Mouse (Mus musculus): ENCODE measurements around the gene Faah. TPM values are rescaled to one million over a fixed set of nuclear protein-coding genes. Genes with fewer than 3 reads are reported as not detected.

Gene Faah
- 7.0 and 8.5 TPM in 2 replicates for polyA plus RNA-seq (2015; fragmentation: Nextera tagmentation; extraction: Ambion mirVana)

GRCm38 (mm10) chr4:116017902-116018746, at the start of gene Faah:
Faah (minus strand) TSS chr4:116017926.
- no peaks in the 10 kb centered on the region for H3K9me3 ChIP-seq (replicated peaks)
- H3K27me3 ChIP-seq = peaks cover 63% of the 10 kb centered on the region
- peaks cover 13% of the 10 kb centered on the region; the same call in 1 of the 2 replicates for H3K4me1 ChIP-seq
- 6% methylated on average over 18 of the region's 18 CpGs for WGBS
- peak within 1 kb of the TSS; percentile 37 for H3K9ac ChIP-seq
- H3K27ac ChIP-seq (replicated peaks) = no peak within 1 kb of the TSS
- H3K36me3 ChIP-seq = no peaks in the 10 kb centered on the region
- peak; percentile 39; the same call in 1 of the 2 replicates for ATAC-seq (ENCODE audit: insufficient number of reproducible peaks, low FRiP score, low TSS enrichment, low read depth)
- peak within 1 kb of the TSS; percentile 62 for H3K4me3 ChIP-seq (replicated peaks)
- H3K4me2 ChIP-seq (replicated peaks) = peak within 1 kb of the TSS; percentile 100

DNA sequence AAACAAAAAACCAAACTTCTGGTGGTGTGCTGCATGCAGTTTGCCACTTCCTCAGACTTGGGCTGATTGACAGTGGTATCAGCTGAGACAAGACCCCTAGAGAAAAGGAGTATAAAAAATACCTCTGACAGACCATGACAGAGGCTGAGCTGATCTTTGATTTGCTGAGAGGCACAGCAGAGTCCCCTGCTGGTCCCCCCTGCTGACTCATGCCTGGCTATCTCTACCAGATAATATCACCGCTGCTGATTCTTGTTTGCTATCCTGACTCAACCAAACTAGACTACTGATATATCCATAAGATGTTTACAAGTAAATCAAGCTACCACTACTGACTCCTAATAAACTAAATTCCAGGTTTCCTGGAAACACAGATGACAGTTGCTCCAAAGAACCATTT, 46.1 kb upstream of the Faah start:
- H3K9me3 ChIP-seq (replicated peaks) = no peaks in the 10 kb centered on the region
- ATAC-seq (ENCODE audit: insufficient number of reproducible peaks, low FRiP score, low TSS enrichment, low read depth) = no peak
- no peaks in the 10 kb centered on the region for H3K4me1 ChIP-seq
- WGBS = 50% methylated on average over 1 of the region's 1 CpGs
- H3K27ac ChIP-seq (replicated peaks) = no peak overlapping the region
- no peak overlapping the region for H3K4me3 ChIP-seq (replicated peaks)
- H3K4me2 ChIP-seq (replicated peaks) = no peak overlapping the region
- peaks cover 26% of the 10 kb centered on the region for H3K36me3 ChIP-seq
- H3K27me3 ChIP-seq = no peaks in the 10 kb centered on the region
- H3K9ac ChIP-seq = no peak overlapping the region

- no peak overlapping the region for H3K4me3 ChIP-seq (replicated peaks)
- no peak for ATAC-seq (ENCODE audit: insufficient number of reproducible peaks, low FRiP score, low TSS enrichment, low read depth)
- H3K36me3 ChIP-seq = no peaks in the 10 kb centered on the region
- 0 out of 2 replicates have a peak, but pooled peaks cover 4% of the 10 kb centered on the region for H3K4me1 ChIP-seq
- WGBS = 76% methylated on average over 5 of the region's 5 CpGs
- H3K9me3 ChIP-seq (replicated peaks) = no peaks in the 10 kb centered on the region
- H3K27me3 ChIP-seq = no peaks in the 10 kb centered on the region
- no peak overlapping the region for H3K9ac ChIP-seq
- no peak overlapping the region for H3K27ac ChIP-seq (replicated peaks)
- no peak overlapping the region for H3K4me2 ChIP-seq (replicated peaks)
Measured at GRCm38 (mm10) chr4:116059012-116059726, 41.4 kb upstream of the Faah start.

DNA sequence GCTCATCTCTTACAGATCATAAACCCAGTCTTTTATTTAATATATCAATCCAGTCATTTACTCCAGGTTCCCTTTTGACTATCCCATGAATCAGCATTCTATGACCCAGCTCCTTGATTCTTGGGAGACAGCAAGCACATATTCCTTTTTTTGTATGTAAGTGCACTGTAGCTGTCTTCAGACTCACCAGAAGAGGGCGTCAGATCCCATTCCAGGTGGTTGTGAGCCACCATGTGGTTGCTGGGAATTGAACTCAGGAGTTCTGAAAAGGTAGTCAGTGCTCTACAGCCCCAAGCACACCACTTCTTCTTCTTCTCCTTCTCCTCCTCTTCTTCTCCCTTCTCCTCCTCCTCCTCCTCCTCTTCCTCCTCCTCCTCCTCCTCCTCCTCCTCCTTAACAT, 39.8 kb upstream of the Faah start:
- 3% methylated on average over 1 of the region's 1 CpGs for WGBS
- H3K36me3 ChIP-seq = no peaks in the 10 kb centered on the region
- no peak overlapping the region for H3K4me3 ChIP-seq (replicated peaks)
- peaks cover 13% of the 10 kb centered on the region for H3K4me1 ChIP-seq
- H3K27me3 ChIP-seq = no peaks in the 10 kb centered on the region
- no peak overlapping the region for H3K4me2 ChIP-seq (replicated peaks)
- no peak overlapping the region for H3K9ac ChIP-seq
- H3K27ac ChIP-seq (replicated peaks) = no peak overlapping the region
- H3K9me3 ChIP-seq (replicated peaks) = no peaks in the 10 kb centered on the region
- no peak for ATAC-seq (ENCODE audit: insufficient number of reproducible peaks, low FRiP score, low TSS enrichment, low read depth)

- Histone ChIP-seq H3K9me3 (replicated peaks) (no peaks in the 10 kb centered on the region), H3K4me2 (replicated peaks) (peak within 1 kb of the TSS; percentile 79), H3K9ac (peak within 1 kb of the TSS; percentile 48), H3K4me1 (peaks cover 19% of the 10 kb centered on the region), H3K27me3 (no peaks in the 10 kb centered on the region), H3K36me3 (no peaks in the 10 kb centered on the region; the same call in 1 of the 2 replicates), H3K4me3 (replicated peaks) (peak within 1 kb of the TSS; percentile 67), H3K27ac (replicated peaks) (peak within 1 kb of the TSS; percentile 97)
- peak; percentile 96 for ATAC-seq (ENCODE audit: insufficient number of reproducible peaks, low FRiP score, low TSS enrichment, low read depth)
- under 1% methylated on average over 35 of the region's 35 CpGs for WGBS
Measured at GRCm38 (mm10) chr4:116053399-116053961, 35.8 kb upstream of the Faah start, which contains the start of gene Nsun4. Nsun4 (minus strand) TSS chr4:116053876.

- Histone ChIP-seq H3K4me1 (peaks cover 19% of the 10 kb centered on the region), H3K36me3 (peaks cover 4% of the 10 kb centered on the region), H3K27ac (replicated peaks) (peak overlapping the region; percentile 97), H3K4me2 (replicated peaks) (peak overlapping the region; percentile 79), H3K27me3 (no peaks in the 10 kb centered on the region), H3K4me3 (replicated peaks) (peak overlapping the region; percentile 67), H3K9me3 (replicated peaks) (no peaks in the 10 kb centered on the region), H3K9ac (peak overlapping the region; percentile 48)
- 7% methylated on average over 22 of the region's 22 CpGs for WGBS
- ATAC-seq (ENCODE audit: insufficient number of reproducible peaks, low FRiP score, low TSS enrichment, low read depth) = no peak
Measured at GRCm38 (mm10) chr4:116052526-116053293, 35.0 kb upstream of the Faah start.

DNA sequence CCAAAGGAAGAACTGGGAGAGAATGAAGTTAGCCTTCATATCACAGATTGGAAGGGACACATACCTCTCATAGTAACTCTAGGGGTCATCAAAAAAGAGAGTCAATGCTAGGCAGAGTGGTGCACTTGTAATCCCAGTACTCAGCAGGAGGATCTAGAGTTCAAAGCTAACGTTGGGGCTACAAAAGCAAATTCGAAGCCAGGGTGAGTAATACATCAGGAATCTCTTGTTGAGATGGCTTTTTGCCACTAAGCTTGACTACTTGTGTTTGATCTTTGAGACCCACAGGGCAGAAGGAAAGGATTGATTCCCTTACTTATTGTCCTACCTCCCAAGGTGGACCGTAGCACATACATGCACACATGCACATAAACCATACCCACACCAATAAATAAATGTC, 31.5 kb upstream of the Faah start:
- Histone ChIP-seq H3K4me3 (replicated peaks) (no peak overlapping the region), H3K4me2 (replicated peaks) (no peak overlapping the region), H3K27me3 (no peaks in the 10 kb centered on the region), H3K27ac (replicated peaks) (no peak overlapping the region), H3K36me3 (peaks cover 9% of the 10 kb centered on the region), H3K9me3 (replicated peaks) (no peaks in the 10 kb centered on the region), H3K4me1 (peaks cover 15% of the 10 kb centered on the region), H3K9ac (no peak overlapping the region)
- no peak for ATAC-seq (ENCODE audit: insufficient number of reproducible peaks, low FRiP score, low TSS enrichment, low read depth)
- WGBS = 77% methylated on average over 3 of the region's 3 CpGs

DNA sequence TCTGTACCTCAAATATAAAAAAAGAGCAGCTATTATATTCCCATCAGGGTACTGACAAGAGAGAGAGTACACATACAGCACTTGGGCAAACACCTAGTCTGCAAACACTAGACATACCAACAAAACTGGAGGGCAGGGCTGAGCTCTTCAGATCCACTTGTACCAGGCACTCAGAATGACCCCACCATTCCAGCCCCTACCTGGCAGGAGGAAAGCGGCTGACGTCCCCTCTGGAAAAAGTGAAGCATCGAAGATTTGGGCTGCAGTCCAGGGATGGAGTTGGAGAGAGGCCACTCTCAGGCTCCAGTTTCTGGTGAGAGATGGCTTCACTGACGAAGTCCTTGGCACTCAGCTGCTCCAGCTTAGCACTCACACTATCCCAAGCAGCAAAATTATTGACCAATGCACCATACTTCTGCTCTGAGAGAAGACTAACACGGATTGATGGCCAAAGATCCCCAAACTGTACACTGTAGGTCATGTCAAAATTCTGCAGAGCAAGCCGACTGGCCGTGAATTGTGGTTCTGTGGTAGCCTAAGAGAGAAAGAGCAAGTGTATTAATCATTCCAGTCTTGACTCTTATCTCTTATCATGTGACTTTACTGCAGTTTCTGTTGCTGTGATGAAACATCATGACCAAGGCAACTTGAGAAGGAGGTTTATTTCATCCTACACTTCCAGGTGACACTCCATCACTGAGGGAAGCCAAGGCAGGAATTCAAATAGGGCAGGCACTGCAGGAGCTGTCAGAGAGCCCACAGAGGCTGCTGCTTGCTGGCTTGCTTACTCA, 30.6 kb upstream of the Faah start:
- ATAC-seq (ENCODE audit: insufficient number of reproducible peaks, low FRiP score, low TSS enrichment, low read depth) = no peak
- no peak overlapping the region for H3K4me2 ChIP-seq (replicated peaks)
- WGBS = 83% methylated on average over 7 of the region's 7 CpGs

DNA sequence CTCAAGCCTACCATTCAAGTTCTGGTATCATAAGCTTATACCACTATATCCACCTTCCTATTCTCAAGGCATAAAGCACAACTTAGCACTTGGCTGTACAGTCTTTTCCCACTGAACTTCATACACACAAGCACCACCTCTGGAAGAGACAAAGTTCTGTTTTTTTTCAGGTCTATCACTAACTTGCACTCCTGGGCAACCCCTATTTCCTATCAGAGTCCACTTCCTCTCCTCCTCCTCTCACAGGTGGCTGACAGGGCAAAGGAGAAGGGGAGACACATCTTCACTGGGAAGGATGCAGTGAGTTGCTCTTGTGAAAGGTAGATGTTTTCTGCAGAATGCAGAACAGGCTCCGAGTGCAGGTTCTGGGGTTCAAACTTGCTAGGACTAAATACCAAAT, 30.0 kb upstream of the Faah start:
- H3K4me3 ChIP-seq (replicated peaks) = no peak overlapping the region
- H3K4me1 ChIP-seq = peaks cover 7% of the 10 kb centered on the region
- WGBS = 79% methylated on average over 1 of the region's 1 CpGs
- no peaks in the 10 kb centered on the region for H3K27me3 ChIP-seq
- H3K9me3 ChIP-seq (replicated peaks) = no peaks in the 10 kb centered on the region
- H3K27ac ChIP-seq (replicated peaks) = no peak overlapping the region
- H3K36me3 ChIP-seq = peaks cover 14% of the 10 kb centered on the region
- no peak overlapping the region for H3K9ac ChIP-seq
- ATAC-seq (ENCODE audit: insufficient number of reproducible peaks, low FRiP score, low TSS enrichment, low read depth) = no peak
- H3K4me2 ChIP-seq (replicated peaks) = no peak overlapping the region

More for the DNA sequence above, 30.6 kb upstream of the Faah start:
- no peak overlapping the region for H3K4me3 ChIP-seq (replicated peaks)
- peaks cover 11% of the 10 kb centered on the region for H3K4me1 ChIP-seq
- H3K9me3 ChIP-seq (replicated peaks) = no peaks in the 10 kb centered on the region
- H3K9ac ChIP-seq = no peak overlapping the region
- H3K27me3 ChIP-seq = no peaks in the 10 kb centered on the region
- peaks cover 9% of the 10 kb centered on the region for H3K36me3 ChIP-seq
- H3K27ac ChIP-seq (replicated peaks) = no peak overlapping the region

GRCm38 (mm10) chr4:116046604-116047003, 28.9 kb upstream of the Faah start:
- ATAC-seq (ENCODE audit: insufficient number of reproducible peaks, low FRiP score, low TSS enrichment, low read depth) = no peak
- Histone ChIP-seq H3K4me2 (replicated peaks) (no peak overlapping the region), H3K4me1 (no peaks in the 10 kb centered on the region), H3K4me3 (replicated peaks) (no peak overlapping the region), H3K9ac (no peak overlapping the region), H3K9me3 (replicated peaks) (no peaks in the 10 kb centered on the region), H3K27me3 (no peaks in the 10 kb centered on the region), H3K36me3 (peaks cover 24% of the 10 kb centered on the region), H3K27ac (replicated peaks) (no peak overlapping the region)
- WGBS = 84% methylated on average over 2 of the region's 2 CpGs
